Mouse (Mus musculus) hindbrain, embryonic 16.5 days (tissue): ENCODE measurements around the gene Tmem169. TPM values are rescaled to one million over a fixed set of nuclear protein-coding genes. Genes with fewer than 3 reads are reported as not detected.
A peak's percentile ranks its signal among the peaks of the same experiment; 100 is the strongest.
"Not testable (repeated sequence)": the region's sequence is repeated elsewhere in the genome, so short reads cannot be mapped to it uniquely, and the experiment has no call there.

Experiments used
- ATAC-seq: fragments of 200-750 bp; cut with Nextera tagmentation; 2 replicates; pipeline ENCODE4 v1.8.0; 2017; ENCODE audit warnings: moderate TSS enrichment, moderate library complexity
- H3K27ac ChIP-seq: fragments of 300-500 bp; sonication (generic); 2 replicates; pipeline ENCODE4 v1.5.1; 2014; ENCODE audit warnings: low read depth, mild to moderate bottlenecking, control low read depth, low read length, moderate library complexity
- H3K27me3 ChIP-seq: fragments of 300-500 bp; sonication (generic); replicated peaks from 2 replicates; pipeline ENCODE4 v1.6.1; 2014; ENCODE audit warnings: low read length; ENCODE audit not compliant: control insufficient read depth, insufficient read depth
- H3K36me3 ChIP-seq: fragments of 300-500 bp; sonication (generic); 2 replicates; pipeline ENCODE4 v1.6.1; 2014; ENCODE audit warnings: mild to moderate bottlenecking, low read length, moderate library complexity, mixed read lengths; ENCODE audit not compliant: control insufficient read depth, insufficient read depth
- H3K4me1 ChIP-seq: fragments of 300-500 bp; sonication (generic); 2 replicates; pipeline ENCODE4 v1.6.1; 2014; ENCODE audit warnings: low read depth, low read length; ENCODE audit not compliant: control insufficient read depth, insufficient read depth
- H3K4me2 ChIP-seq: fragments of 300-500 bp; sonication (generic); 2 replicates; pipeline ENCODE4 v1.6.1; 2014; ENCODE audit warnings: mild to moderate bottlenecking, low read length, control low read depth, moderate library complexity
- H3K4me3 ChIP-seq: fragments of 300-500 bp; sonication (generic); 2 replicates; pipeline ENCODE4 v1.5.1; 2014; ENCODE audit warnings: mild to moderate bottlenecking, low read length, control low read depth, moderate library complexity
- H3K9ac ChIP-seq: fragments of 300-500 bp; sonication (generic); 2 replicates; pipeline ENCODE4 v1.6.1; 2014; ENCODE audit warnings: low read depth, mild to moderate bottlenecking, control low read depth, low read length, moderate library complexity
- H3K9me3 ChIP-seq: fragments of 300-500 bp; sonication (generic); 2 replicates; pipeline ENCODE4 v1.6.1; 2014; ENCODE audit warnings: mild to moderate bottlenecking, low read length, moderate library complexity; ENCODE audit not compliant: control insufficient read depth
- WGBS: fragments of 180-500 bp; shearing (Covaris S2); extraction: QIAGEN DNeasy Blood & Tissue Kit; methylation state at CpG from one replicate; pipeline ENCODE4 v1.1.7; 2014; 5-methylcytosine and 5-hydroxymethylcytosine counted together
- polyA plus RNA-seq: library from polyadenylated mRNA; unstranded; fragments of >200 nt; fragmentation: Nextera tagmentation; extraction: Ambion mirVana; gene quantifications from 2 replicates; pipeline ENCODE4 v1.2.1, GENCODE M21; 2015

The Tmem169 gene
- 34.2 and 38.7 TPM in 2 replicates for polyA plus RNA-seq

- Histone ChIP-seq H3K27ac (peak within 1 kb of the TSS; percentile 68), H3K9me3 (no peaks in the 10 kb centered on the region), H3K4me3 (peak within 1 kb of the TSS; percentile 62), H3K27me3 (no peaks in the 10 kb centered on the region), H3K4me1 (peaks cover 11% of the 10 kb centered on the region), H3K4me2 (peak within 1 kb of the TSS; percentile 87), H3K36me3 (peaks cover 2% of the 10 kb centered on the region; the same call in 1 of the 2 replicates), H3K9ac (peak within 1 kb of the TSS; percentile 65)
- under 1% methylated on average over 30 of the region's 30 CpGs for WGBS
- peak; percentile 99 for ATAC-seq
These were observed at the start of gene Tmem169, which contains the start of gene Pecr for GRCm38 (mm10) chr1:72283992-72284485. TSS of gene Tmem169 (plus strand) at chr1:72284369. TSS of gene Pecr (minus strand) at chr1:72284314.

GRCm38 (mm10) chr1:72236363-72237006, 47.7 kb upstream of the Tmem169 start:
- not testable (repeated sequence) for H3K27me3 ChIP-seq, H3K9me3 ChIP-seq, H3K4me1 ChIP-seq, H3K36me3 ChIP-seq
- H3K4me3 ChIP-seq = peak overlapping the region; percentile 68
- H3K9ac ChIP-seq = peak overlapping the region; percentile 76
- peak overlapping the region; percentile 81 for H3K27ac ChIP-seq
- ATAC-seq = peak; percentile 89
- peak overlapping the region; percentile 75 for H3K4me2 ChIP-seq
- under 1% methylated on average over 33 of the region's 50 CpGs for WGBS

GRCm38 (mm10) chr1:72237007-72237775, 47.0 kb upstream of the Tmem169 start:
- H3K27ac ChIP-seq = no peak overlapping the region
- WGBS = 9% methylated on average over 11 of the region's 13 CpGs
- peaks cover 5% of the 10 kb centered on the region for H3K27me3 ChIP-seq
- no peak overlapping the region for H3K9ac ChIP-seq
- no peaks in the 10 kb centered on the region for H3K9me3 ChIP-seq
- no peaks in the 10 kb centered on the region for H3K36me3 ChIP-seq
- peaks cover 8% of the 10 kb centered on the region for H3K4me1 ChIP-seq
- peak; percentile 9 for ATAC-seq
- H3K4me3 ChIP-seq = peak overlapping the region; percentile 30
- peak overlapping the region; percentile 53 for H3K4me2 ChIP-seq

- no peak for ATAC-seq
- WGBS = 66% methylated on average over 10 of the region's 10 CpGs
- H3K4me2 ChIP-seq = no peak overlapping the region
These were observed 46.1 kb upstream of the Tmem169 start for GRCm38 (mm10) chr1:72238016-72238580.

GRCm38 (mm10) chr1:72239113-72239512, 45.1 kb upstream of the Tmem169 start:
- not testable (repeated sequence) for H3K4me1 ChIP-seq, ATAC-seq, H3K36me3 ChIP-seq, H3K9ac ChIP-seq, H3K4me2 ChIP-seq, H3K9me3 ChIP-seq, H3K27me3 ChIP-seq, H3K4me3 ChIP-seq, H3K27ac ChIP-seq
- 86% methylated on average over 3 of the region's 3 CpGs for WGBS

More at GRCm38 (mm10) chr1:72238016-72238580, 46.1 kb upstream of the Tmem169 start:
- Histone ChIP-seq H3K36me3 (no peaks in the 10 kb centered on the region), H3K9ac (no peak overlapping the region), H3K27me3 (peaks cover 3% of the 10 kb centered on the region), H3K27ac (no peak overlapping the region), H3K4me3 (no peak overlapping the region), H3K9me3 (no peaks in the 10 kb centered on the region), H3K4me1 (peaks cover 8% of the 10 kb centered on the region)

- Histone ChIP-seq H3K27me3 (no peaks in the 10 kb centered on the region), H3K36me3 (no peaks in the 10 kb centered on the region), H3K9ac (no peak overlapping the region), H3K9me3 (no peaks in the 10 kb centered on the region), H3K4me3 (no peak overlapping the region), H3K27ac (no peak overlapping the region), H3K4me1 (no peaks in the 10 kb centered on the region; the same call in 1 of the 2 replicates), H3K4me2 (no peak overlapping the region)
- no peak for ATAC-seq
- WGBS = 84% methylated on average over 5 of the region's 5 CpGs
These were observed 41.5 kb upstream of the Tmem169 start for GRCm38 (mm10) chr1:72242581-72243143.

- no peaks in the 10 kb centered on the region for H3K27me3 ChIP-seq
- peak overlapping the region; percentile 95 for H3K27ac ChIP-seq
- peak overlapping the region; percentile 83 for H3K9ac ChIP-seq
- no peaks in the 10 kb centered on the region for H3K4me1 ChIP-seq
- WGBS = under 1% methylated on average over 45 of the region's 47 CpGs
- H3K4me2 ChIP-seq = peak overlapping the region; percentile 67
- ATAC-seq = peak; percentile 97
- H3K36me3 ChIP-seq = no peaks in the 10 kb centered on the region
- H3K9me3 ChIP-seq = no peaks in the 10 kb centered on the region
- H3K4me3 ChIP-seq = peak overlapping the region; percentile 48
These were observed 40.4 kb upstream of the Tmem169 start for GRCm38 (mm10) chr1:72243656-72244316.

- H3K4me3 ChIP-seq = peak overlapping the region; percentile 48
- no peak for ATAC-seq
- peak overlapping the region; percentile 83; the same call in 1 of the 2 replicates for H3K9ac ChIP-seq
- H3K27ac ChIP-seq = peak overlapping the region; percentile 95
- H3K4me2 ChIP-seq = peak overlapping the region; percentile 67
- H3K9me3 ChIP-seq = no peaks in the 10 kb centered on the region
- H3K4me1 ChIP-seq = no peaks in the 10 kb centered on the region
- no peaks in the 10 kb centered on the region for H3K27me3 ChIP-seq
- no peaks in the 10 kb centered on the region for H3K36me3 ChIP-seq
- WGBS = under 1% methylated on average over 12 of the region's 12 CpGs
These were observed 39.7 kb upstream of the Tmem169 start for GRCm38 (mm10) chr1:72244317-72245036.
